Mouse (Mus musculus) adrenal gland, postnatal 14 days (tissue): ENCODE measurements around the gene Mterf1b. TPM values are rescaled to one million over a fixed set of nuclear protein-coding genes. Genes with fewer than 3 reads are reported as not detected.

Source experiments
- DNase-seq: peaks from one replicate; pipeline ENCODE4 v3.0.0; 2021; ENCODE audit warnings: mixed read lengths
- total RNA-seq: library from RNA; stranded (reverse); gene quantifications from 2 replicates; pipeline ENCODE4 v1.2.3, GENCODE M21; 2021

The Mterf1b gene
- total RNA-seq, 1 experiment from 2014 or later, result 2.3 TPM

GRCm38 (mm10) chr5:4245004-4245403 is 52.8 kb downstream of the Mterf1b start:
- no peak for DNase-seq

DNA sequence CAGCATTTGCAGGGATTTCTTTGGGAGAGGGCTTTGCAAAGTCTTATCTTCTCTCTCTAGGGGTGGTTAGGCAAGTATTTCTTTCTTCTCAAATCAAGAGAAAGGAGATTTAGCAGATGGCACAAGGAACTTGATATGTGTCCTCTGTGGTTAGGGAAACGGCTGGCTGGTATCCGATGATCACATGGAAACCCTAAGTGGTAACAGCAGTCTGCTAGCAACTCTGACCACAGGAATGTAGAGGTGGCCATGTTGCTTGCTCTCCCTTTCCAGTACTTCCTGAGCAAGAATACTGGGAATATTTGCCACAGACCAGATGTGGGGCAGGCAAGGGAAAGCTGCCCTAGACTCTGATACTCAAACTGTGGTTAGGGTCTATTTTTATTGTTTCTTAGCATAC is 53.9 kb downstream of the Mterf1b start:
- no peak for DNase-seq

Other genes with a start within 250 kb of the Mterf1b start
- gene Cyp51, start 87.6 kb upstream of the Mterf1b start, total RNA-seq, result 34.6 and 43.6 TPM in 2 replicates